Mouse (Mus musculus) B cell, adult 2 months (primary cell): ENCODE measurements around the gene Tmem151a.

Experiments
- DNase-seq, 2 experiments: peaks; one replicate each; pipeline ENCODE4 v3.0.0; 2022

The Tmem151a gene

GRCm38 (mm10) chr19:5085145-5085863, at the start of gene Tmem151a:
Tmem151a (minus strand) TSS chr19:5085531.
- DNase-seq = no peak

GRCm38 (mm10) chr19:5131237-5131636, 45.9 kb upstream of the Tmem151a start:
- DNase-seq = no peak

- peak; percentile 16 to 19 for DNase-seq
Measured at GRCm38 (mm10) chr19:5129770-5130169, 44.4 kb upstream of the Tmem151a start.

GRCm38 (mm10) chr19:5124055-5124614, 38.8 kb upstream of the Tmem151a start:
- DNase-seq = no peak

GRCm38 (mm10) chr19:5123241-5123640, 37.9 kb upstream of the Tmem151a start:
- no peak for DNase-seq

GRCm38 (mm10) chr19:5122492-5122891, 37.2 kb upstream of the Tmem151a start:
- no peak for DNase-seq

GRCm38 (mm10) chr19:5118384-5118698, 33.0 kb upstream of the Tmem151a start, which contains the start of gene Klc2:
Klc2 (minus strand) TSS chr19:5118560.
- DNase-seq = no peak

- DNase-seq = peak; percentile 83 to 84
Measured at GRCm38 (mm10) chr19:5117494-5118383, 32.4 kb upstream of the Tmem151a start.

- DNase-seq = no peak
Measured at GRCm38 (mm10) chr19:5113783-5114182, 28.5 kb upstream of the Tmem151a start.

- peak; percentile 62 to 67 for DNase-seq
Measured at GRCm38 (mm10) chr19:5109659-5110453, 24.5 kb upstream of the Tmem151a start.

- no peak for DNase-seq
Measured at GRCm38 (mm10) chr19:5108702-5109101, 23.4 kb upstream of the Tmem151a start.

GRCm38 (mm10) chr19:5108271-5108575, 22.9 kb upstream of the Tmem151a start:
- no peak for DNase-seq

GRCm38 (mm10) chr19:5107556-5108270, 22.4 kb upstream of the Tmem151a start:
- DNase-seq = no peak

GRCm38 (mm10) chr19:5106731-5107191, 21.4 kb upstream of the Tmem151a start, which contains the start of gene Rab1b:
Rab1b (minus strand) TSS chr19:5107072.
- DNase-seq = peak; percentile 97 to 98

- DNase-seq = no peak
Measured at GRCm38 (mm10) chr19:5106074-5106473, 20.7 kb upstream of the Tmem151a start.

- peak; percentile 48 to 62 for DNase-seq
Measured at GRCm38 (mm10) chr19:5098363-5099143, 13.2 kb upstream of the Tmem151a start, which contains the start of gene Cnih2. Cnih2 (minus strand) TSS chr19:5098521.

- DNase-seq = no peak
Measured at GRCm38 (mm10) chr19:5097521-5098362, 12.4 kb upstream of the Tmem151a start.

- DNase-seq = no peak
Measured at GRCm38 (mm10) chr19:5095887-5096474, 10.7 kb upstream of the Tmem151a start.

GRCm38 (mm10) chr19:5094746-5095417, 9.6 kb upstream of the Tmem151a start:
- DNase-seq = no peak
